Comparison of ENCODE assay signal across 9 mouse cellular contexts in genomic region chr2:102166550-102167325, GRCm38 (mm10). TPM values are rescaled to one million over a fixed set of nuclear protein-coding genes. Genes with fewer than 3 reads are reported as not detected.
A peak's percentile ranks its signal among the peaks of the same experiment; 100 is the strongest.
DNase-seq lines count a peak whose midpoint lies in the region; ATAC-seq lines count a peak whose summit lies in the region.
"Had no signal": no experiment of that assay in that cellular context is flagged by ENCODE, and none has a peak within 500 bp of the region (broad histone marks: within the 10 kb centered on the region; RNA-seq: fewer than 3 reads in every experiment).

No protein-coding gene starts in this region.

- H3K27ac ChIP-seq in forebrain, embryonic 15.5 days (replicated peaks), result no peak overlapping the region
- no peak overlapping the region for H3K27ac ChIP-seq in intestine, embryonic 14.5 days (ENCODE audit: low read depth)
- H3K27ac ChIP-seq: macrophage had no signal

- peak; percentile 13 for DNase-seq in urinary bladder, postnatal 25 days (ENCODE audit: low spot score)
- no peak for DNase-seq in urinary bladder, postnatal 10 days (ENCODE audit: low spot score)
- no peak for DNase-seq in intestine, embryonic 14.5 days (ENCODE audit: low spot score)
- peak; percentile 43 for DNase-seq in mesoderm, embryonic 11.5 days (ENCODE audit: low read depth, low spot score)
- no peak for DNase-seq in left cerebral cortex, postnatal 36 days (ENCODE audit: low spot score in 2 of 2)
- DNase-seq in left cerebral cortex, postnatal 14 days (ENCODE audit: low spot score in 2 of 2), result no peak
- no peak for DNase-seq in cerebellum, postnatal 36 days

- no peak overlapping the region for H3K9ac ChIP-seq in forebrain, embryonic 15.5 days (replicated peaks)
- no peak overlapping the region for H3K9ac ChIP-seq in intestine, embryonic 14.5 days (ENCODE audit: low read length)

- no peaks in the 10 kb centered on the region for H3K9me3 ChIP-seq in forebrain, embryonic 15.5 days
- H3K9me3 ChIP-seq in intestine, embryonic 14.5 days (ENCODE audit: control insufficient read depth, low read length), result no peaks in the 10 kb centered on the region

- H3K4me1 ChIP-seq in forebrain, embryonic 15.5 days, result no peaks in the 10 kb centered on the region
- peaks cover 12% of the 10 kb centered on the region for H3K4me1 ChIP-seq in intestine, embryonic 14.5 days (replicated peaks; ENCODE audit: control insufficient read depth, insufficient read depth, low read length)

- H3K4me3 ChIP-seq in forebrain, embryonic 15.5 days, result no peak overlapping the region
- no peak overlapping the region for H3K4me3 ChIP-seq in intestine, embryonic 14.5 days (ENCODE audit: low read depth, low read length)

- 61% methylated on average over 15 of the region's 15 CpGs for WGBS in forebrain, embryonic 15.5 days
- WGBS in intestine, embryonic 14.5 days, result 32% methylated on average over 15 of the region's 15 CpGs

- intact Hi-C loops in left cerebral cortex, postnatal 36 days (cut with DNase I), result no loop called here
- intact Hi-C loops in left cerebral cortex, postnatal 14 days (cut with DNase I), result no loop called here

- ATAC-seq in forebrain, embryonic 15.5 days (replicated peaks), result peak; percentile 49; the same call in 1 of the 2 replicates
- ATAC-seq in intestine, embryonic 14.5 days (replicated peaks; ENCODE audit: low FRiP score, low TSS enrichment, low read depth), result peak; percentile 75

- no peaks in the 10 kb centered on the region for H3K36me3 ChIP-seq in forebrain, embryonic 15.5 days
- H3K36me3 ChIP-seq in intestine, embryonic 14.5 days (ENCODE audit: control insufficient read depth, insufficient read depth, low read length), result no peaks in the 10 kb centered on the region

- no peak overlapping the region for H3K4me2 ChIP-seq in forebrain, embryonic 15.5 days (replicated peaks)
- 0 out of 2 replicates have a peak overlapping the region, but pooled peaks have one; percentile 9 for H3K4me2 ChIP-seq in intestine, embryonic 14.5 days (ENCODE audit: low read length)

- no peaks in the 10 kb centered on the region for H3K27me3 ChIP-seq in forebrain, embryonic 15.5 days
- H3K27me3 ChIP-seq in intestine, embryonic 14.5 days (replicated peaks; ENCODE audit: control insufficient read depth, insufficient read depth, low read length), result no peaks in the 10 kb centered on the region

RNA-seq across cellular contexts. Expression of gene Ldlrad3, which starts 19.4 kb away (rescaled TPM):
- 30.0 and 31.1 TPM in 2 replicates for polyA plus RNA-seq in forebrain, embryonic 15.5 days (2015; fragmentation: Nextera tagmentation; extraction: Ambion mirVana)
- polyA plus RNA-seq in intestine, embryonic 14.5 days (2014; fragmentation: Nextera tagmentation; extraction: Ambion mirVana), result 31.0 and 33.7 TPM in 2 replicates
- total RNA-seq in left cerebral cortex, postnatal 36 days (2021), result 1 to 10 TPM; 8.9 to 9.9 TPM
- 10 to 100 TPM in 1 of 2 experiments, 1 to 10 TPM in 1; 9.6 to 10.6 TPM for total RNA-seq in left cerebral cortex, postnatal 14 days (2021)

Comparison
In these comparisons a context has a peak if more than half of its experiments do, and no peak if none do; other contexts are left out.
1. DNase-seq: peak in urinary bladder, postnatal 25 days (single experiment) and mesoderm, embryonic 11.5 days (single experiment); none in urinary bladder, postnatal 10 days (single experiment), intestine, embryonic 14.5 days (single experiment), left cerebral cortex, postnatal 36 days (0 of 2), left cerebral cortex, postnatal 14 days (0 of 2) and cerebellum, postnatal 36 days (0 of 2).